Comparison of ENCODE assay signal across 7 mouse cellular contexts in genomic region chr7:28013549-28014444, GRCm38 (mm10). TPM values are rescaled to one million over a fixed set of nuclear protein-coding genes. Genes with fewer than 3 reads are reported as not detected.
DNase-seq lines count a peak whose midpoint lies in the region; ATAC-seq lines count a peak whose summit lies in the region.

Gene Zfp850 (minus strand): TSS chr7:28014115.

- no peaks in the 10 kb centered on the region for H3K9me3 ChIP-seq in embryonic facial prominence, embryonic 10.5 days
- H3K9me3 ChIP-seq in limb, embryonic 10.5 days (replicated peaks) = no peaks in the 10 kb centered on the region
- H3K9me3 ChIP-seq in midbrain, embryonic 13.5 days = 0 out of 2 replicates have a peak, but pooled peaks cover 1% of the 10 kb centered on the region

- H3K4me2 ChIP-seq in midbrain, embryonic 13.5 days (replicated peaks) = peak within 1 kb of the TSS; percentile 84

- no peaks in the 10 kb centered on the region for H3K27me3 ChIP-seq in embryonic facial prominence, embryonic 10.5 days (replicated peaks; ENCODE audit: low read depth, poor library complexity, severe bottlenecking)
- no peaks in the 10 kb centered on the region for H3K27me3 ChIP-seq in limb, embryonic 10.5 days (ENCODE audit: low read depth, poor library complexity, severe bottlenecking)
- H3K27me3 ChIP-seq in midbrain, embryonic 13.5 days = 0 out of 2 replicates have a peak, but pooled peaks cover 5% of the 10 kb centered on the region

- WGBS in embryonic facial prominence, embryonic 10.5 days = 2% methylated on average over 47 of the region's 47 CpGs
- under 1% methylated on average over 47 of the region's 47 CpGs for WGBS in limb, embryonic 10.5 days
- WGBS in midbrain, embryonic 13.5 days = under 1% methylated on average over 47 of the region's 47 CpGs

- ATAC-seq in granulocyte monocyte progenitor cell, adult 5-6 weeks (replicated peaks; ENCODE audit: poor library complexity, severe bottlenecking) = peak; percentile 90
- peak; percentile 97 for ATAC-seq in midbrain, embryonic 13.5 days

- DNase-seq in adrenal gland, postnatal 10 days = peak; percentile 90
- peak; percentile 89 for DNase-seq in embryonic facial prominence, embryonic 10.5 days (ENCODE audit: low spot score)
- DNase-seq in kidney, adult 11 months = peak; percentile 59
- DNase-seq in limb, embryonic 10.5 days (ENCODE audit: low spot score) = peak; percentile 89
- peak; percentile 59 to 78 for DNase-seq in spleen, adult 18-20 months

- peak within 1 kb of the TSS; percentile 86 for H3K9ac ChIP-seq in midbrain, embryonic 13.5 days (replicated peaks)

- H3K27ac ChIP-seq in embryonic facial prominence, embryonic 10.5 days (replicated peaks) = peak within 1 kb of the TSS; percentile 86
- H3K27ac ChIP-seq in limb, embryonic 10.5 days = peak within 1 kb of the TSS; percentile 85
- peak within 1 kb of the TSS; percentile 74 for H3K27ac ChIP-seq in midbrain, embryonic 13.5 days

- H3K36me3 ChIP-seq in embryonic facial prominence, embryonic 10.5 days (replicated peaks) = peaks cover 31% of the 10 kb centered on the region
- H3K36me3 ChIP-seq in limb, embryonic 10.5 days = peaks cover 32% of the 10 kb centered on the region
- H3K36me3 ChIP-seq in midbrain, embryonic 13.5 days = peaks cover 16% of the 10 kb centered on the region

- H3K4me3 ChIP-seq in embryonic facial prominence, embryonic 10.5 days = peak within 1 kb of the TSS; percentile 78
- peak within 1 kb of the TSS; percentile 82 for H3K4me3 ChIP-seq in limb, embryonic 10.5 days
- H3K4me3 ChIP-seq in midbrain, embryonic 13.5 days (replicated peaks) = peak within 1 kb of the TSS; percentile 71

- H3K4me1 ChIP-seq in embryonic facial prominence, embryonic 10.5 days = peaks cover 13% of the 10 kb centered on the region
- peaks cover 11% of the 10 kb centered on the region for H3K4me1 ChIP-seq in limb, embryonic 10.5 days
- H3K4me1 ChIP-seq in midbrain, embryonic 13.5 days (replicated peaks) = peaks cover 12% of the 10 kb centered on the region

RNA-seq across cellular contexts. Expression of gene Zfp850, which starts in this region (rescaled TPM):
- 1 to 10 TPM; 2.3 to 3.0 TPM for total RNA-seq in adrenal gland, postnatal 10 days (2021)
- 8.4 and 10.5 TPM in 2 replicates for polyA plus RNA-seq in embryonic facial prominence, embryonic 10.5 days (2016; fragmentation: Nextera tagmentation; extraction: Ambion mirVana)
- total RNA-seq in granulocyte monocyte progenitor cell, adult 5-6 weeks (2014; fragmentation: Nextera tagmentation) = 3.1 and 4.8 TPM in 2 replicates
- 11.9 and 12.2 TPM in 2 replicates for total RNA-seq in granulocyte monocyte progenitor cell, adult 5-6 weeks (2017)
- polyA plus RNA-seq in limb, embryonic 10.5 days (2016; fragmentation: Nextera tagmentation; extraction: Ambion mirVana) = 8.1 and 8.6 TPM in 2 replicates
- polyA plus RNA-seq in midbrain, embryonic 13.5 days (2015; fragmentation: Nextera tagmentation; extraction: Ambion mirVana) = 6.2 and 6.3 TPM in 2 replicates

Comparison
In these comparisons a context has a peak if more than half of its experiments do, and no peak if none do; other contexts are left out.
1. Peak in every context shown above with its lines: DNase-seq, ATAC-seq, H3K4me3 ChIP-seq and H3K27ac ChIP-seq.